Mouse (Mus musculus): ENCODE data around the gene Lcn10.
"Not testable (repeated sequence)": the region's sequence is repeated elsewhere in the genome, so short reads cannot be mapped to it uniquely, and the experiment has no call there.

Gene Lcn10

DNA sequence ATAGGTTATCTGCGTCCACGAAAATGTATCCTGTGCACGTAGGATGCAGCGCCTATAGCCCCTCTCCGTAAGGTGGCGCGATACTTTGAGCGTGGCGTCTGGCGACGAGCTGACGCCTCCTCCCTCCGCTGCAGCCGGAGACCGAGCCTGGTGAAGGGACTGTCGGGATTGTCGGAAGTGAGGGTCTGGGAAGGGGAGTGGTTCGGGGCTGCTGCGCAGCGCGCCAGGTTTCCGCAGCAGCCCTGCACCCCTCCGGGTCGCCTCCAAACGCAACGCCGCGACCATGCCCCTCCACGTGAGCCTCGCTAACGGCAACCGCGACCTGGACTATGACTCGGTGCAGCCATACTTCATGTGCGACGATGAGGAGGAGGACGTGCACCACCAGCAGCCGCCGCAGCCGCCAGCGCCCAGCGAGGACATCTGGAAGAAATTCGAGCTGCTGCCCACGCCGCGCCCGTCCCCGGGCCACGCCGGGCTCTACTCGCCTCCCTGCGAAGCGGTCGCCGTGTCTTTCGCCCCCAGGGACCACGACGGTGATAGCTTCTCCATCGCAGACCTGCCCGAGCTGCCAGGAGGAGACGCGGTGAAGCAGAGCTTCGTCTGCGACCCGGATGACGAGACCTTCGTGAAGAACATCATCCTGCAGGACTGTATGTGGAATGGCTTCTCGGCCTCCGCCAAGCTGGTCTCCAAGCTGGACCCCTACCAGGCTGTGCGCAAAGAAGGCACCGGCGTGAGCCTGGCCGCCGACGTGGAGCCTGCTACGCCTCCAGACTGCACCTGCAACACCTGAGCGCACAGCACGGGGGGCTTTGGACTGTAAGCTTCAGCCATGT lies 24.3 kb downstream of the Lcn10 start, which contains the start of gene Bmyc:
Gene Bmyc (plus strand): TSS at position 97 of the 839 bp plus-strand sequence.
- DNase-seq (ENCODE audit: low read depth, low spot score): peak; percentile 91

DNA sequence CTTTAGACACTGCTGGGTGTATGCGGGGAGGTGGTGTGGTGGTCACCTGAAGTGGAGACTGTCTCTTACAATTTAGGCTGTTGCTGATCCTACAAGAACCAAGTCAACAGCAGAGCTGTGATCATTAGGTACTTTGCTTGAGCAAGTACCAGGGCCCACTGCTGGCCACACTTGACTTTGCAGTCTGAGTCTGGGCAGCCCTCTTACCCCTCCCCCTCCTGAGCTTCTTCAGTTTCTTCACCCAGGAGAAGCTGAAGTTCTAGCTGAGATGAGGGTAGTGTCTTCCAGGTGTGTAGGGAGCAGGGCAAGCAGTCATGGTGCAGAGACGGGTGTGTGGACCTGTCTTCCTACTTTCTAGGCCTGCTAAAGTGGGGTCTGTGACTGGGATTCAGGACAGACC lies 25.6 kb downstream of the Lcn10 start:
- DNase-seq (ENCODE audit: low read depth, low spot score): peak; percentile 23

DNA sequence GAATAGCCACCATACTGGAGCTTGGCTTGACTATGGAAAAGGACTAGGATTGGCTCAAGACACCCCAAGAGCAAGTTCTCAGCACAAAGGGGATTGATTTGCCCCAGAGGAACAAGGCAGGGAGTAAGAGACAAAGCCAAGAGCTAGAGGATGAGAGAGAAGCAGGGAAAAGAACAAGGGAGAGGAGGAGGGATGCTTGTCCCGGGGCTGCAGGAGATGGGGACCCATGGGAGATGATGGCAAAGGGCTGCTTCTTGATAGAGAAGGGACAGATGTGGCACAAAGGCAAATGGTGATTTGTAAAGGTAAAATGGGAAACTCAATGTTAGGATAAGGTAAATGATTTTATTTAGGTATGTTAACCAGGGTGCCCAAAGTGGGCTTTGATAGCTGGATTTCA lies 26.5 kb downstream of the Lcn10 start:
- DNase-seq (ENCODE audit: low read depth, low spot score): not testable (repeated sequence)

DNA sequence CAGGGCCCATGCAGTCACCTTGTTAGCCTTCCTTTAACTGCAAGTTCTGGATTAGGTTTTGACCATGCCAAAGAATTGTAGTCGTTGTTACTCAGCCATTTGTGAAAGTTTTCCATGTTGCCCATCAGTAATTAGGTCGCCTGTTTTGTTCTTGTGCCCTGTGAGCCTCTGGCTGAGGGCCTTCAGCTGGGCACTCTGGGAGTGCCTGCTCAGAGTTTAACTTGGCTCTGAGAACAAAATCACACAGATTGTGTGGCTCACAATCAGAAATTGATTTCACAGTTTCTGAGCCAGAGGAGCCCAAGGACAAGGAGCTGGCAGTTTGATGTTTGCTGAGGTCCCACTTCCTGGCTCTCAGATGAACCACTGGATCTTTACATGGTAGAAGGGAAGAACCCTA lies 27.3 kb downstream of the Lcn10 start:
- not testable (repeated sequence) for DNase-seq (ENCODE audit: low read depth, low spot score)

DNA sequence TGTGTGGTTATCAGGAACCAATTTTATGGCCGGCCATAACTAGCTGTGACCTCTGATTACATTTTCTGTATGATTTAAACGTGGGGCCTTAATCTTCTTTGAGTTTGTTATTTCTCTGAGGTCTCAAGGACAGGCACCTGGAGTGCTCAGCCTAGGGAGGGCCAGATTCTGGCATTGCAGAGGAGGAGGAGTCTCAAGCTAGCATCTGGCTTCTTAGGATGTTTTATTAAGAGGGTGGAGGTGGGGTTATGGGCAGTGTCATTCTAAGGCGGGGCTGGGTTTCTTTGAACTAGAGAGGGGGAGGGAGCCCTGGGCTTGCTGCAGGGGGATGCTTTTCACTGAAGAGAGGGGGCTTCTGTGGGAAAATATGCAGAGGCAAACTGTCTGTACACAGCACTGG lies 29.1 kb downstream of the Lcn10 start:
- DNase-seq (ENCODE audit: low read depth, low spot score): peak; percentile 19

DNA sequence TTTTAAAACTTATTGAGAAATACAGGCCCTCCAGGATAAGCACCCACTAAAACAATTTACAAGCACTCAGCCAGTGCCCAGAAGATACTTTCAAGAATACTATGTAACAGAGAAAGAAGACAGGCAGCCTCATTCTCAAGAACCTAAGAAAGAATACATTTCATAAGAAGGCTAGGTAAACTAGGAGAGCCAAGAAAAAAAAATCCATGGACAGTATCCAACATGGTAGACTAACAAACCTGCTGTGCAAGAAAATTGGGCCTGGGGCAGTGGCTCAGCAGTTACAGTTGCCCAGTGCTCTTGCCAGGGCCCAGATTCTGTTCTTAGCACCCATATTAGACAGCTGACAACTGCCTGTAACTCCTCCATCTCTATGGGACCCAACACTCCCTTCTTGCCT lies 34.7 kb downstream of the Lcn10 start:
- no peak for DNase-seq (ENCODE audit: low read depth, low spot score)

DNA sequence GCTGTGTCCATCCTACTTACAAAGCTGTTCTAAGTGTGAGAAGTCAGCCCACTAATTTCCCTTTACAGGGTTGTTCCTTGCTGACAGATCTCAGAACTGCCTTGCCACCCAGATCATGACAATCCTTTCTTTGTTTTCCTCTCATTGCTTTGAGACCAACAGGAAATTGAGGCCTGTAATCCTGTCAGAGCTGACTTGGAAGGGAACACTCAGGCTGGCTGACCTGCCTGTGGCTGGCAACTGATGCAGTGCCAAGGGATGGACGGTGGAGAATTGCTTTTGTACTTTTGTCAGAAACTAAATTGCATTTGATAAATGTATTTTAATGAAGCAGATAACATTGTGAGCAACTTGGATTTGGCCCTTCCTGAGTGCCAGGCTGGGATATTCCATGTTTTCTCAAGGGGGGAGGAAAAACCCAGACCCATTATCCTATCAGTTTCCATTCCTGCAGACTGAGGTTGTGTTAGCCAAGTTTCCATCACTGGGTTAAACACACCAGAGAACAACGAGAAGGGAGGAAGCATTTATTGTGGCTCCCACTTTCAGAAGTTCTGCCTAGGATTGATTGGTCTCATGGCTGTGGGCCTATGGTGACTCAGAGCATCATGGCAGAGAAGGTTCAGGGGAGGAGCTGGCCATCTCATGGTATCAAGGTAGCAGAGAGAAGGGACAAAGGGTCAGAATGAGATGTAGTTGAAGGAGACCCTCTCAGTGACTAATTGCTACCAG lies 50.8 kb downstream of the Lcn10 start:
- DNase-seq (ENCODE audit: low read depth, low spot score): no peak

Data from mesoderm, embryonic 11.5 days (tissue).